Mouse (Mus musculus) liver, adult 2 months (tissue): ENCODE results near the gene Skida1.

ENCODE experiments used
- CTCF ChIP-seq: fragments of 200-500 bp; IDR thresholded peaks from 2 replicates; pipeline ENCODE4 v1.5.1; 2011; ENCODE audit warnings: low read depth, low read length, control low read depth
- POLR2A ChIP-seq: fragments of 200-500 bp; IDR thresholded peaks from 2 replicates; pipeline ENCODE4 v1.6.1; 2011; ENCODE audit warnings: low read length, control low read depth; ENCODE audit not compliant: insufficient read depth; ENCODE audit errors: extremely low read depth

GRCm38 (mm10) chr2:18038141-18038752, 10.6 kb downstream of the Skida1 start:
- TF ChIP-seq CTCF (no peak), POLR2A (no peak)
